Mouse (Mus musculus) olfactory bulb, adult 2 months (tissue): ENCODE data around the gene Rfwd3. TPM values are rescaled to one million over a fixed set of nuclear protein-coding genes. Genes with fewer than 3 reads are reported as not detected.
"Not testable (repeated sequence)": the region's sequence is repeated elsewhere in the genome, so short reads cannot be mapped to it uniquely, and the experiment has no call there.

Experiments used
- H3K27ac ChIP-seq: fragments of 200-500 bp; 2 replicates; pipeline ENCODE4 v1.5.1; 2012; ENCODE audit warnings: low read depth, low read length; ENCODE audit not compliant: insufficient read depth
- H3K4me1 ChIP-seq: fragments of 200-500 bp; 2 replicates; pipeline ENCODE4 v1.6.1; 2012; ENCODE audit warnings: low read length; ENCODE audit not compliant: control insufficient read depth, insufficient read depth
- H3K4me3 ChIP-seq: fragments of 200-500 bp; 2 replicates; pipeline ENCODE4 v1.5.1; 2012; ENCODE audit warnings: mild to moderate bottlenecking, low read depth, low read length, moderate library complexity; ENCODE audit not compliant: insufficient read depth
- CTCF ChIP-seq: fragments of 200-500 bp; IDR thresholded peaks from 2 replicates; pipeline ENCODE4 v1.5.1; 2012; ENCODE audit warnings: low read depth, mild to moderate bottlenecking, low read length, moderate library complexity; ENCODE audit not compliant: insufficient read depth
- POLR2A ChIP-seq: fragments of 200-500 bp; IDR thresholded peaks from 2 replicates; pipeline ENCODE4 v1.6.1; 2012; ENCODE audit warnings: mild to moderate bottlenecking, low read depth, low read length, moderate library complexity; ENCODE audit not compliant: insufficient read depth
- WGBS: fragments of 180-500 bp; shearing (Covaris S2); methylation state at CpG from one replicate; pipeline ENCODE4 v1.1.7; 2018; 5-methylcytosine and 5-hydroxymethylcytosine counted together
- polyA plus RNA-seq: library from polyadenylated mRNA; stranded (reverse); fragments of >200 nt; gene quantifications from 2 replicates; pipeline ENCODE4 v1.2.4, GENCODE M21; 2012; ENCODE audit warnings: low replicate concordance; ENCODE audit not compliant: missing spikeins, insufficient read depth, insufficient read length

The Rfwd3 gene
- polyA plus RNA-seq, 1 experiment: not detected

- H3K27ac ChIP-seq: peak overlapping the region; percentile 52; the same call in 1 of the 2 replicates
- H3K4me1 ChIP-seq: no peaks in the 10 kb centered on the region
- 10% methylated on average over 13 of the region's 13 CpGs for WGBS
- TF ChIP-seq POLR2A: no peak
- H3K4me3 ChIP-seq: peak overlapping the region; percentile 97
These were observed 40.6 kb downstream of the Rfwd3 start for GRCm38 (mm10) chr8:111259408-111259741.

- WGBS: under 1% methylated on average over 76 of the region's 76 CpGs
- Histone ChIP-seq H3K4me3 (peak within 1 kb of the TSS; percentile 97), H3K4me1 (no peaks in the 10 kb centered on the region), H3K27ac (peak within 1 kb of the TSS; percentile 89)
- TF ChIP-seq CTCF (no peak), POLR2A (peak; percentile 96)
These were observed 41.2 kb downstream of the Rfwd3 start, which contains the start of gene Glg1 for GRCm38 (mm10) chr8:111258631-111259407. TSS of gene Glg1 (minus strand) at chr8:111259216.

- TF ChIP-seq POLR2A: no peak
- no peak for TF ChIP-seq CTCF
- Histone ChIP-seq H3K4me1 (no peaks in the 10 kb centered on the region), H3K27ac (peak overlapping the region; percentile 89), H3K4me3 (peak overlapping the region; percentile 97)
- 1% methylated on average over 26 of the region's 26 CpGs for WGBS
These were observed 41.9 kb downstream of the Rfwd3 start for GRCm38 (mm10) chr8:111258010-111258630.

- Histone ChIP-seq H3K27ac (no peak overlapping the region), H3K4me1 (0 out of 2 replicates have a peak, but pooled peaks cover 2% of the 10 kb centered on the region), H3K4me3 (no peak overlapping the region)
- no peak for TF ChIP-seq CTCF
- TF ChIP-seq POLR2A: no peak
- 71% methylated on average over 4 of the region's 4 CpGs for WGBS
These were observed 47.4 kb downstream of the Rfwd3 start for GRCm38 (mm10) chr8:111252487-111253112.

GRCm38 (mm10) chr8:111250111-111250510 lies 49.9 kb downstream of the Rfwd3 start:
- WGBS: 47% methylated on average over 2 of the region's 2 CpGs
- no peak for TF ChIP-seq POLR2A
- TF ChIP-seq CTCF: no peak
- Histone ChIP-seq H3K4me1 (peaks cover 2% of the 10 kb centered on the region; the same call in 1 of the 2 replicates), H3K27ac (no peak overlapping the region), H3K4me3 (no peak overlapping the region)

GRCm38 (mm10) chr8:111248136-111248535 lies 51.9 kb downstream of the Rfwd3 start:
- no peak overlapping the region for H3K27ac ChIP-seq
- TF ChIP-seq POLR2A (no peak), CTCF (no peak)
- H3K4me1 ChIP-seq: peaks cover 2% of the 10 kb centered on the region; the same call in 1 of the 2 replicates
- no peak overlapping the region for H3K4me3 ChIP-seq

GRCm38 (mm10) chr8:111246864-111247263 lies 53.2 kb downstream of the Rfwd3 start:
- H3K4me1 ChIP-seq, H3K27ac ChIP-seq, H3K4me3 ChIP-seq: not testable (repeated sequence)
- 94% methylated on average over 1 of the region's 1 CpGs for WGBS

GRCm38 (mm10) chr8:111246287-111246830 lies 53.7 kb downstream of the Rfwd3 start:
- no peak for TF ChIP-seq CTCF
- no peak for TF ChIP-seq POLR2A
- no peak overlapping the region for H3K27ac ChIP-seq
- H3K4me1 ChIP-seq: peaks cover 2% of the 10 kb centered on the region; the same call in 1 of the 2 replicates
- 74% methylated on average over 4 of the region's 4 CpGs for WGBS
- no peak overlapping the region for H3K4me3 ChIP-seq

- Histone ChIP-seq H3K4me1 (peaks cover 5% of the 10 kb centered on the region; the same call in 1 of the 2 replicates), H3K4me3 (no peak overlapping the region), H3K27ac (no peak overlapping the region)
- WGBS: 57% methylated on average over 3 of the region's 3 CpGs
- TF ChIP-seq POLR2A: no peak
- TF ChIP-seq CTCF: no peak
These were observed 62.7 kb downstream of the Rfwd3 start for GRCm38 (mm10) chr8:111237301-111237700.
